Mouse (Mus musculus) liver, embryonic 14.5 days (tissue): ENCODE measurements around the gene Pde4b. TPM values are rescaled to one million over a fixed set of nuclear protein-coding genes. Genes with fewer than 3 reads are reported as not detected.

Experiments
- ATAC-seq: fragments of 200-750 bp; cut with Nextera tagmentation; 2 replicates; pipeline ENCODE4 v1.8.0; 2017; ENCODE audit warnings: moderate number of reproducible peaks, mild to moderate bottlenecking, moderate library complexity; ENCODE audit not compliant: insufficient read depth
- DNase-seq, 3 experiments: peaks; one replicate each; pipeline ENCODE4 v3.0.0-alpha.2; 2012 to 2013; ENCODE audit warnings: low read depth in 3 of 3, low spot score in 3 of 3
- H3K27ac ChIP-seq: fragments of 300-500 bp; sonication (generic); 2 replicates; pipeline ENCODE4 v1.5.1; 2014; ENCODE audit warnings: moderate library complexity, mild to moderate bottlenecking, control low read depth, inconsistent platforms
- H3K27me3 ChIP-seq: fragments of 300-500 bp; sonication (generic); 2 replicates; pipeline ENCODE4 v1.6.1; 2014; ENCODE audit warnings: mild to moderate bottlenecking, low read length, moderate library complexity; ENCODE audit not compliant: control insufficient read depth, insufficient read depth
- H3K36me3 ChIP-seq: fragments of 300-500 bp; sonication (generic); replicated peaks from 2 replicates; pipeline ENCODE4 v1.6.1; 2014; ENCODE audit warnings: low read depth; ENCODE audit not compliant: control insufficient read depth, insufficient read depth
- H3K4me1 ChIP-seq, 2 experiments: fragments of 200-500 bp in 1 of 2; fragments of 300-500 bp in 1 of 2; sonication (generic) in 1 of 2; replicated peaks; 2 replicates each; pipeline ENCODE4 v1.6.1; 2012 to 2014; ENCODE audit warnings: antibody characterized with exemption in 1 of 2, inconsistent platforms in 1 of 2, low read length in 1 of 2; ENCODE audit not compliant: control insufficient read depth in 2 of 2, insufficient read depth in 2 of 2
- H3K4me2 ChIP-seq: fragments of 300-500 bp; sonication (generic); 2 replicates; pipeline ENCODE4 v1.6.1; 2014; ENCODE audit warnings: low read depth, mild to moderate bottlenecking, control low read depth, moderate library complexity
- H3K4me3 ChIP-seq, 2 experiments: fragments of 200-500 bp in 1 of 2; fragments of 300-500 bp in 1 of 2; sonication (generic) in 1 of 2; 2 replicates each; pipeline ENCODE4 v1.5.1; 2012 to 2014; ENCODE audit warnings: low read depth in 2 of 2, low read length in 2 of 2, mild to moderate bottlenecking in 2 of 2, control low read depth in 1 of 2, inconsistent platforms in 1 of 2, moderate library complexity in 1 of 2; ENCODE audit not compliant: insufficient read depth in 1 of 2
- H3K9ac ChIP-seq: fragments of 300-500 bp; sonication (generic); replicated peaks from 2 replicates; pipeline ENCODE4 v1.6.1; 2014; ENCODE audit warnings: mild to moderate bottlenecking, control low read depth, moderate library complexity
- H3K9me3 ChIP-seq: fragments of 300-500 bp; sonication (generic); 2 replicates; pipeline ENCODE4 v1.6.1; 2016; ENCODE audit warnings: low read length, mixed read lengths; ENCODE audit not compliant: control insufficient read depth
- CTCF ChIP-seq: IDR thresholded peaks from 2 replicates; pipeline ENCODE4 v1.5.1; 2016; ENCODE audit warnings: antibody characterized with exemption, low read depth, control low read depth
- EP300 ChIP-seq: IDR thresholded peaks from 2 replicates; pipeline ENCODE4 v1.6.1; 2016; ENCODE audit warnings: antibody characterized with exemption, low read depth
- WGBS: fragments of 180-500 bp; shearing (Covaris S2); extraction: QIAGEN DNeasy Blood & Tissue Kit; methylation state at CpG from one replicate; pipeline ENCODE4 v1.1.7; 2014; ENCODE audit not compliant: insufficient replicate concordance; 5-methylcytosine and 5-hydroxymethylcytosine counted together
- polyA plus RNA-seq, 2 experiments: library from polyadenylated mRNA; depleted of rRNA in 1 of 2; stranded (reverse) in 1 of 2; unstranded in 1 of 2; fragments of >200 nt; fragmentation: Nextera tagmentation in 1 of 2; extraction: Ambion mirVana in 1 of 2; gene quantifications; 2 replicates each; pipeline versions ENCODE4 v1.2.1 to v1.2.3; 2012 to 2014

The Pde4b gene
- polyA plus RNA-seq, 2 experiments = 1.5 to 2.3 TPM

DNA sequence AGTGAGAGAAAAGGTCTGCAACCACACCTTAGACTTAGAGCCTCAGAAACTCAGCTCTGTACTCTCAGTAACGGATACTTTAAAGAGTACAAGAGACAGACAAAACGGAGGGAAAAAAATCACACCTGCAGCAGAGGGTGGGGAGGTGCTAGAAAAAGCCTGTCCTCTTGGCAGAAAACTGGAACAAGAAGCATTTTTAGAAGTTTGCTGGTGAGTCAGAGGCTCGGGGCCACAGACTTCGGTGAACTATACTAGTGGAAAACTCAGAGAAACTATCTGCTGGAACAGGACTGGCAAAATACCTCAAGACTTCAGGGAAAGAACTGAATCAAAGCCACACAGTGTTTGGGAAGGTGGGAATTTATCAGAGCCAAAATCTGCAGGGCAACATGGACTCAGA is 457.9 kb downstream of the Pde4b start:
- H3K4me3 ChIP-seq = no peak overlapping the region
- WGBS = 61% methylated on average over 4 of the region's 4 CpGs
- H3K4me1 ChIP-seq = no peaks in the 10 kb centered on the region
- H3K27me3 ChIP-seq = no peaks in the 10 kb centered on the region
- no peaks in the 10 kb centered on the region for H3K36me3 ChIP-seq
- H3K9ac ChIP-seq = no peak overlapping the region
- ATAC-seq (no peak), DNase-seq (no peak)
- H3K9me3 ChIP-seq = no peaks in the 10 kb centered on the region
- H3K27ac ChIP-seq = no peak overlapping the region
- no peak overlapping the region for H3K4me2 ChIP-seq
- TF ChIP-seq EP300 (no peak), CTCF (no peak)

- no peak for DNase-seq
- 60% methylated on average over 7 of the region's 7 CpGs for WGBS
- H3K4me2 ChIP-seq = no peak overlapping the region
- H3K27ac ChIP-seq = no peak overlapping the region
- no peak overlapping the region for H3K4me3 ChIP-seq
- H3K36me3 ChIP-seq = no peaks in the 10 kb centered on the region
- no peaks in the 10 kb centered on the region for H3K27me3 ChIP-seq
- TF ChIP-seq EP300 = no peak
- TF ChIP-seq CTCF = no peak
- no peak overlapping the region for H3K9ac ChIP-seq
- peaks cover 0 to 6% of the 10 kb centered on the region in 2 experiments; a peak in 2 of 4 replicates for H3K4me1 ChIP-seq
- no peaks in the 10 kb centered on the region for H3K9me3 ChIP-seq
- no peak for ATAC-seq
These were observed 468.2 kb downstream of the Pde4b start for GRCm38 (mm10) chr4:102555566-102555965.

DNA sequence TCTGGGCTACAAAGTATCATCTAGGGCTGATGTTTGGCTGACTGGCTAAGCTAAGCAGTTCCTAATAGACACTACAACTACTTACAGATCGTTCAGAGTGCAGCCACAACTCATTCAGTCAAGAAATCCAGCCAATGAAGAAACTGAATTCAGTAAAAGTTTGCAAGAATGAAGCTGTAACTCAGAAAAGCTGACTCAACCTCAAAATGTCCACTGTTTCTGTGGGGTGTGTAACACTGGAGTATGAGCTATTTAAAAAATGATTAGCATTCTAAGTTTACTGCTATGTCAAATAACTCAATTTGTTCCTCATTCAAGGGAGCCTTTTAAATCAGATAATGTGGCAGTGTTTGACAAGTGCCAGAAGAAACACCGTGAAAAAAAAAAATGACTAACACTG is 469.7 kb downstream of the Pde4b start:
- ATAC-seq = no peak
- WGBS = 28% methylated on average over 2 of the region's 2 CpGs
- no peak overlapping the region for H3K4me3 ChIP-seq
- H3K27ac ChIP-seq = no peak overlapping the region
- TF ChIP-seq CTCF = no peak
- no peak for TF ChIP-seq EP300
- no peaks in the 10 kb centered on the region for H3K27me3 ChIP-seq
- peaks cover 0 to 6% of the 10 kb centered on the region in 2 experiments; a peak in 2 of 4 replicates for H3K4me1 ChIP-seq
- H3K4me2 ChIP-seq = no peak overlapping the region
- no peaks in the 10 kb centered on the region for H3K36me3 ChIP-seq
- H3K9ac ChIP-seq = no peak overlapping the region
- DNase-seq = no peak
- no peaks in the 10 kb centered on the region for H3K9me3 ChIP-seq

- H3K9ac ChIP-seq = no peak overlapping the region
- 47% methylated on average over 9 of the region's 9 CpGs for WGBS
- H3K4me2 ChIP-seq = no peak overlapping the region
- H3K27me3 ChIP-seq = no peaks in the 10 kb centered on the region
- H3K4me1 ChIP-seq = peaks cover 0 to 6% of the 10 kb centered on the region in 2 experiments; a peak in 2 of 4 replicates
- DNase-seq (no peak), ATAC-seq (no peak)
- TF ChIP-seq CTCF = no peak
- no peak for TF ChIP-seq EP300
- no peaks in the 10 kb centered on the region for H3K9me3 ChIP-seq
- no peak overlapping the region for H3K27ac ChIP-seq
- no peak overlapping the region for H3K4me3 ChIP-seq
- H3K36me3 ChIP-seq = no peaks in the 10 kb centered on the region
These were observed 470.3 kb downstream of the Pde4b start for GRCm38 (mm10) chr4:102557508-102558220.

GRCm38 (mm10) chr4:102558328-102558727 is 471.0 kb downstream of the Pde4b start:
- 24% methylated on average over 3 of the region's 3 CpGs for WGBS
- Histone ChIP-seq H3K27me3 (no peaks in the 10 kb centered on the region), H3K36me3 (no peaks in the 10 kb centered on the region), H3K27ac (no peak overlapping the region), H3K4me3 (no peak overlapping the region), H3K9me3 (no peaks in the 10 kb centered on the region), H3K9ac (no peak overlapping the region), H3K4me2 (no peak overlapping the region), H3K4me1 (peaks cover 0 to 6% of the 10 kb centered on the region in 2 experiments; a peak in 2 of 4 replicates)
- ATAC-seq = no peak
- TF ChIP-seq CTCF (no peak), EP300 (no peak)
- no peak for DNase-seq
